Mouse (Mus musculus) CH12.LX (cell line): ENCODE data around the gene Gm5447. TPM values are rescaled to one million over a fixed set of nuclear protein-coding genes. Genes with fewer than 3 reads are reported as not detected.

Source experiments
- DNase-seq: peaks from one replicate; pipeline ENCODE4 v3.0.0-alpha.2; 2013; ENCODE audit errors: extremely low read depth
- H3K27ac ChIP-seq: 2 replicates; pipeline ENCODE4 v1.5.1; 2012; ENCODE audit warnings: low read depth, mild to moderate bottlenecking, control low read depth, moderate library complexity; ENCODE audit not compliant: insufficient read depth
- H3K27me3 ChIP-seq: replicated peaks from 2 replicates; pipeline ENCODE3; 2012; ENCODE audit warnings: inconsistent platforms
- H3K36me3 ChIP-seq, 2 experiments: replicated peaks in 1 of 2; 2 replicates each; pipeline versions ENCODE3 to v1.6.1; 2012; ENCODE audit warnings: inconsistent platforms in 1 of 2, low read length in 1 of 2, mild to moderate bottlenecking in 1 of 2, mixed read lengths in 1 of 2, moderate library complexity in 1 of 2; ENCODE audit not compliant: control insufficient read depth in 1 of 2, insufficient read depth in 1 of 2
- H3K4me1 ChIP-seq, 2 experiments: 2 replicates each; pipeline ENCODE4 v1.6.1; 2012; ENCODE audit warnings: inconsistent platforms in 1 of 2, moderate library complexity in 1 of 2; ENCODE audit not compliant: insufficient read depth in 2 of 2, control insufficient read depth in 1 of 2
- H3K4me2 ChIP-seq: 2 replicates; pipeline ENCODE4 v1.6.1; 2012; ENCODE audit warnings: low read depth, mild to moderate bottlenecking, control low read depth; ENCODE audit not compliant: poor library complexity, insufficient read depth, severe bottlenecking
- H3K4me3 ChIP-seq, 3 experiments: fragments of 150-350 bp in 1 of 3; sonication (generic) in 1 of 3; replicated peaks in 1 of 3; 2 replicates each; pipeline versions ENCODE3 to v1.5.1; 2011 to 2012; ENCODE audit warnings: low read depth in 2 of 3, low read length in 2 of 3, mild to moderate bottlenecking in 2 of 3, moderate library complexity in 2 of 3, control low read depth in 1 of 3, improper control_type of control experiment in 1 of 3, inconsistent platforms in 1 of 3, mixed read lengths in 1 of 3; ENCODE audit not compliant: poor library complexity in 1 of 3
- H3K79me2 ChIP-seq: replicated peaks from 2 replicates; pipeline ENCODE4 v1.6.1; 2012; ENCODE audit warnings: mild to moderate bottlenecking, moderate library complexity; ENCODE audit not compliant: control insufficient read depth, poor library complexity, insufficient read depth, severe bottlenecking; ENCODE audit errors: extremely low read depth
- H3K9ac ChIP-seq: 2 replicates; pipeline ENCODE4 v1.6.1; 2012; ENCODE audit warnings: low read depth, mild to moderate bottlenecking, control low read depth, moderate library complexity; ENCODE audit not compliant: insufficient read depth
- H3K9me3 ChIP-seq: replicated peaks from 2 replicates; pipeline ENCODE3; 2012; ENCODE audit warnings: low read length, inconsistent platforms, mixed read lengths
- CHD1 ChIP-seq: IDR thresholded peaks from 2 replicates; pipeline ENCODE4 v1.6.1; 2012; ENCODE audit warnings: low read depth, low read length, improper control_type of control experiment, inconsistent platforms
- CHD2 ChIP-seq: IDR thresholded peaks from 2 replicates; pipeline ENCODE4 v1.6.1; 2011; ENCODE audit warnings: low read length, improper control_type of control experiment
- EP300 ChIP-seq: IDR thresholded peaks from 2 replicates; pipeline ENCODE4 v1.6.1; 2011; ENCODE audit warnings: low read length, improper control_type of control experiment
- ETS1 ChIP-seq: conservative IDR thresholded peaks from 2 replicates; pipeline ENCODE4 v1.6.1; 2012; ENCODE audit warnings: low read depth, mild to moderate bottlenecking, inconsistent platforms, low read length, improper control_type of control experiment, moderate library complexity
- HCFC1 ChIP-seq: IDR thresholded peaks from 2 replicates; pipeline ENCODE4 v1.6.1; 2012; ENCODE audit warnings: low read depth, mild to moderate bottlenecking, inconsistent platforms, low read length, improper control_type of control experiment
- IRF4 ChIP-seq: IDR thresholded peaks from 2 replicates; pipeline ENCODE4 v1.6.1; 2014; ENCODE audit warnings: low read depth, mild to moderate bottlenecking, inconsistent platforms, low read length, improper control_type of control experiment
- JUN ChIP-seq: IDR thresholded peaks from 2 replicates; pipeline ENCODE4 v1.6.1; 2011; ENCODE audit warnings: low read depth, mild to moderate bottlenecking, low read length, improper control_type of control experiment, moderate library complexity; ENCODE audit not compliant: insufficient read depth
- JUND ChIP-seq: conservative IDR thresholded peaks from 2 replicates; pipeline ENCODE4 v1.6.1; 2011; ENCODE audit warnings: low read depth, low read length, improper control_type of control experiment
- MAFK ChIP-seq: IDR thresholded peaks from 2 replicates; pipeline ENCODE4 v1.6.1; 2011; ENCODE audit warnings: low read length, improper control_type of control experiment; ENCODE audit not compliant: insufficient replicate concordance
- MAX ChIP-seq: IDR thresholded peaks from 2 replicates; pipeline ENCODE4 v1.6.1; 2011; ENCODE audit warnings: low read length, improper control_type of control experiment
- MAZ ChIP-seq: IDR thresholded peaks from 2 replicates; pipeline ENCODE4 v1.6.1; 2012; ENCODE audit warnings: low read depth, mild to moderate bottlenecking, inconsistent platforms, low read length, improper control_type of control experiment, moderate library complexity
- MEF2A ChIP-seq: IDR thresholded peaks from 2 replicates; pipeline ENCODE4 v1.6.1; 2014; ENCODE audit warnings: low read depth, mild to moderate bottlenecking, inconsistent platforms, low read length, improper control_type of control experiment, borderline replicate concordance
- MXI1 ChIP-seq: IDR thresholded peaks from 2 replicates; pipeline ENCODE4 v1.6.1; 2011; ENCODE audit warnings: mild to moderate bottlenecking, low read depth, low read length, improper control_type of control experiment
- MYC ChIP-seq: IDR thresholded peaks from 2 replicates; pipeline ENCODE4 v1.6.1; 2011; ENCODE audit warnings: low read depth, mild to moderate bottlenecking, improper control_type of control experiment, low read length
- NELFE ChIP-seq: IDR thresholded peaks from 2 replicates; pipeline ENCODE4 v1.6.1; 2011; ENCODE audit warnings: low read depth, low read length, improper control_type of control experiment
- POLR2AphosphoS2 ChIP-seq: IDR thresholded peaks from 2 replicates; pipeline ENCODE4 v1.6.1; 2011; ENCODE audit warnings: low read depth, low read length, improper control_type of control experiment
- RCOR1 ChIP-seq: conservative IDR thresholded peaks from 2 replicates; pipeline ENCODE4 v1.6.1; 2012; ENCODE audit warnings: low read depth, mild to moderate bottlenecking, inconsistent platforms, low read length, improper control_type of control experiment
- SMC3 ChIP-seq: IDR thresholded peaks from 2 replicates; pipeline ENCODE4 v1.6.1; 2011; ENCODE audit warnings: low read depth, low read length, improper control_type of control experiment
- TBP ChIP-seq: conservative IDR thresholded peaks from 2 replicates; pipeline ENCODE4 v1.6.1; 2011; ENCODE audit warnings: low read depth, low read length, improper control_type of control experiment
- TCF12 ChIP-seq: IDR thresholded peaks from 2 replicates; pipeline ENCODE4 v1.6.1; 2014; ENCODE audit warnings: low read depth, mild to moderate bottlenecking, inconsistent platforms, low read length, improper control_type of control experiment
- USF2 ChIP-seq: conservative IDR thresholded peaks from 2 replicates; pipeline ENCODE4 v1.6.1; 2011; ENCODE audit warnings: low read depth, low read length, improper control_type of control experiment
- ZKSCAN1 ChIP-seq: IDR thresholded peaks from 2 replicates; pipeline ENCODE4 v1.6.1; 2012; ENCODE audit warnings: low read depth, inconsistent platforms, low read length, improper control_type of control experiment, borderline replicate concordance
- ZNF384 ChIP-seq: IDR thresholded peaks from 2 replicates; pipeline ENCODE4 v1.6.1; 2012; ENCODE audit warnings: low read depth, low read length, improper control_type of control experiment, inconsistent platforms
- dilution Hi-C: fragments of 300-500 bp; cut with MboI; formaldehyde crosslinking; loops from 2 replicates; pipeline ENCODE4 v1.14.3; 2020; ENCODE audit warnings: low sequenced_read_pairs; ENCODE audit not compliant: extremely low pct_unique_long_range_greater_than_20kb, extremely low pct_ligation_motif_present
- in situ Hi-C: fragments of 300-500 bp; cut with MboI; formaldehyde crosslinking; loops from 3 replicates; pipeline ENCODE4 v1.14.3; 2019; ENCODE audit warnings: low sequenced_read_pairs, low pct_ligation_motif_present, low pct_unique_long_range_greater_than_20kb, mixed read lengths
- polyA plus RNA-seq: library from polyadenylated mRNA; unstranded; fragments of >175 nt; gene quantifications from 2 replicates; pipeline ENCODE4 v1.2.1, GENCODE M21; 2012; ENCODE audit warnings: low read depth; ENCODE audit not compliant: insufficient read length
- total RNA-seq, 2 experiments: library from RNA; depleted of rRNA; stranded (reverse); fragments of 300-350 nt in 1 of 2; fragments of >200 nt in 1 of 2; gene quantifications; 2 replicates each; pipeline ENCODE4 v1.2.3; 2012 to 2014

The Gm5447 gene
- total and polyA plus RNA-seq, 3 experiments = not detected

DNA sequence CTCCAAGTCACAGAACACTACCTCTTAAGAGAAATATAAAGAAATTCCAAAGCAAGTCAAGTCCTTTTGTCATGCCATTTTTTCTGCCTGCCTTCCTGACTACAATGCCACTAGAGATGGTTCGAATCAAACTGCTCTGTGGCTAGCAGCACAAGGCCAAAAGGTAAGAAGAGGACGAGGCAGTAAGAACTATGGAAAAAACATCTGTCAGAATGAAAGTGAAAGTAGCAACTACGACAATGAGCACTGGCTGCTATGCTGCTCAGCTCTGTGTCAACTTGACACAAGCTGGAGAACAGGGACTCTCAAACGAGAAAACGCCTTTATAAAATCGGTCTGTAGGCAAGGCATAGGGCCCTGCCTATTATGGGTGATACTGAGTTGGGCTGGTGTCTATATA lies 41.0 kb upstream of the Gm5447 start:
- Histone ChIP-seq H3K27ac (peak overlapping the region; percentile 59), H3K36me3 (peaks cover 14 to 45% of the 10 kb centered on the region in 2 experiments), H3K4me3 (peak overlapping the region in 2 of 3 experiments; percentile 15 to 26), H3K79me2 (no peaks in the 10 kb centered on the region), H3K9me3 (peaks cover 8% of the 10 kb centered on the region)
- dilution Hi-C loops = no loop called here
- TF ChIP-seq EP300 (peak; percentile 98), ZNF384 (no peak), POLR2AphosphoS2 (no peak), MYC (peak; percentile 86), JUND (peak; percentile 96), TBP (no peak), MEF2A (peak; percentile 84), RCOR1 (peak; percentile 93), HCFC1 (peak; percentile 46; the same call in 1 of the 2 replicates), MXI1 (peak; percentile 43), MAZ (0 out of 2 replicates have a peak, but pooled peaks have one; percentile 36), USF2 (no peak), CHD1 (peak; percentile 43; the same call in 1 of the 2 replicates), ETS1 (peak; percentile 85), SMC3 (no peak; the same call in 1 of the 2 replicates), JUN (peak; percentile 89), MAX (peak; percentile 49; the same call in 1 of the 2 replicates), IRF4 (peak; percentile 99), CHD2 (peak; percentile 76), TCF12 (peak; percentile 40; the same call in 1 of the 2 replicates), MAFK (peak; percentile 66)
- TF ChIP-seq, all 38 proteins: peak for 16
- in situ Hi-C loops = no loop called here
- peak overlapping the region; percentile 72; the same call in 1 of the 2 replicates for H3K4me2 ChIP-seq
- H3K4me1 ChIP-seq = peaks cover 0 to 28% of the 10 kb centered on the region in 2 experiments; a peak in 2 of 4 replicates
- H3K27me3 ChIP-seq = no peaks in the 10 kb centered on the region
- H3K9ac ChIP-seq = peak overlapping the region; percentile 13; the same call in 1 of the 2 replicates
- peak; percentile 82 for DNase-seq

DNA sequence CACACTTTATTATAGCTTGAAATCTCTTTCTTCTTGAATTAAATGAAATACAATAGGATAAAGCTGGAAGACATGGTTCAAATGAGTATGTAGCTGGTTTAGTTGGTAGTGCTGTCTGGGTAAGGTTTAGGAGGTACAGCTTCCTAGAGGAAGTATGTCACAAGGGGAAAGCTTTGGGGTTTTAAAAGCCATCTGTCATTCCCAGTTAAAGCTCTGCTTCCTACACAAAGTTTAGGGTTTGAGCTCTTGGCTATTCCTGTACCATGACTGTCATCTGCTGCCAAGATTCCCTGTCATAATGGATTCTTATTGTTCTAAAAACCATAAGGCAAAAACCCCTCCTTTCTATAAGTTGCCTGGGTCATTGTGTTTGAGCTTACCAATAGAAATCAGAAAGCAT lies 28.2 kb upstream of the Gm5447 start:
- no peaks in the 10 kb centered on the region for H3K27me3 ChIP-seq
- H3K9ac ChIP-seq = no peak overlapping the region
- no peak overlapping the region for H3K4me3 ChIP-seq
- peaks cover 0 to 11% of the 10 kb centered on the region in 2 experiments for H3K36me3 ChIP-seq
- no peak for TF ChIP-seq NELFE
- TF ChIP-seq ZKSCAN1 = no peak
- no peak for TF ChIP-seq MAX
- peaks cover 5 to 43% of the 10 kb centered on the region in 2 experiments; a peak in 3 of 4 replicates for H3K4me1 ChIP-seq
- H3K4me2 ChIP-seq = peak overlapping the region; percentile 31; the same call in 1 of the 2 replicates
- H3K9me3 ChIP-seq = no peaks in the 10 kb centered on the region
- in situ Hi-C loops (no loop called here), dilution Hi-C loops (no loop called here)
- no peak overlapping the region for H3K27ac ChIP-seq
- no peak for DNase-seq
- peaks cover 13% of the 10 kb centered on the region for H3K79me2 ChIP-seq
